Mouse (Mus musculus) Muller cell, postnatal 12 days (primary cell): ENCODE data around the gene Cfap58.

Experiments
- DNase-seq: peaks from one replicate; pipeline ENCODE4 v3.0.0-alpha.2; 2015; ENCODE audit errors: inconsistent ontology term

The Cfap58 gene

GRCm38 (mm10) chr19:48079718-48080117, 142.2 kb downstream of the Cfap58 start:
- no peak for DNase-seq

DNA sequence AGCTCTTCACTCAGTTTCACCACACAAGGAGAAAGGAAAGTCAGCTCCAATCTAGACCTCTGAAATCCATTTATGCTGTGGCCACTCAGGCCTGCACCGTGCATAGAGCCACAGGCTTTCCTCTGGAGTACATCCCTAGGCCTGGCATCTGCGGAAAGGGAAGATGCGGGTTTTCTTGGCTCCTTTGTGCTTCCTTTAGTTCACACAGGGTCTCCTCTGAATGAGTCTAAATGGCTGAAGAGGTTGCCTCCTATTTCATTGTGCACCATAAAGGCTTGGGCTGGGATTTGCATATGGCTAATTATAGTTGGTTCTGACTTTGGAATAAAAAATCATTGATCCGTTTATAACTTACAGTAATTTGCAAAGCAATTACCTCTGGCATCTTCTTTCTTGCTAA, 144.0 kb downstream of the Cfap58 start:
- DNase-seq: no peak
